Mouse (Mus musculus) embryonic fibroblast, embryonic 13.5 days (primary cell): ENCODE measurements at regions not wholly inside any gene's neighbourhood (a gene's known extent, or its start where the extent isn't known, plus 50 kb on each side); places are given as distances from the start of the nearest gene placed in this dataset.
"Not testable (repeated sequence)": the region's sequence is repeated elsewhere in the genome, so short reads cannot be mapped to it uniquely, and the experiment has no call there.

ENCODE experiments used
- CTCF ChIP-seq: IDR thresholded peaks from 2 replicates; pipeline ENCODE4 v1.5.1; 2011; ENCODE audit warnings: mild to moderate bottlenecking, control low read depth, low read length, moderate library complexity, borderline replicate concordance; ENCODE audit not compliant: insufficient read depth
- POLR2A ChIP-seq: IDR thresholded peaks from 2 replicates; pipeline ENCODE4 v1.6.1; 2011; ENCODE audit warnings: low read depth, mild to moderate bottlenecking, control low read depth, low read length, moderate library complexity

GRCm38 (mm10) chr5:3166496-3166895 is 174.8 kb upstream of the Cdk6 start:
- not testable (repeated sequence) for TF ChIP-seq CTCF, POLR2A
